Mouse (Mus musculus): Measurements from ENCODE around the gene Ankrd33b.

DNA sequence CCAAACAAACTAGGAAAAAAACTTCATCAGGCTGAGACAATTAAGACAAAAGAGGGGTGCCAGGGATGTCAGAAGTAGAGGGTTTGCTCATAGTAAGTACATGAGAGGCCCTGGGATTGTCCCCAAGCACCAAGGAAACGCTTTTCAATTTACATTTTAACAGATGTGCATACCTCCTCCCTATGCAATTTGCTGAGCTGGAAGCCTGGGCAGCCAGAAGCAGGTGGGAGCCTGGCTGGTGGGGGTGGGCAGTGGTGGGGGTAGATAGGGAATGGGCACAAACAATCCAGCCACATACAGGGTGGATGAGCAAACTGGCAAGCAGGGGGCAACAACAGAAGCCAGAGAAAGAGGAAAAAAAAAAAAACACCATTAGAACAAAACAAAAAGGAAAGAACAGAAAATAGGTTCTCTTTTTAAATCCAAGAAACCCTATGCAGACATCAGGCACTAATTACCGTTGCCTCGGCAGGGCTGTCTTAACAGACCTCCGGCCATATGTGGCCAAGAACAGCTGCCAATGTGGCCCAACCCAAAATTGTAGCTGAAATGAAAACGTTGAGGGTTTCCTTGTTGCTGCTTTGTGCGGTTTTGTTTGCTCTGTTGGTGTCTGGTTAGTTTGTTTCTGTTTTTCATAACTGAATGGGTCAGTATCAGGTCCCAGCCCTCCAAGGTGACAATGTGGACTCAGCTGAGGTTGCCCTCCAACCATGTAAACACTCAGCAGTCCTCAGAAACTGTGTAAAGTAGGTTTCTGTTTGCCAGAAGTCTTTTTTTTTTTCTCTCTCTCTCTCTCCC lies 49.2 kb downstream of the Ankrd33b start:
- TF ChIP-seq CTCF (conservative IDR thresholded peaks at IDR 0.05; ENCODE audit: low read length) (no peak), POU5F1 (IDR thresholded peaks at IDR 0.05; ENCODE audit: borderline replicate concordance, low read length) (no peak)
